Mouse (Mus musculus) embryonic facial prominence, embryonic 13.5 days (tissue): ENCODE data around the gene Actn4. TPM values are rescaled to one million over a fixed set of nuclear protein-coding genes. Genes with fewer than 3 reads are reported as not detected.

Experiments
- ATAC-seq: fragments of 200-750 bp; cut with Nextera tagmentation; 2 replicates; pipeline ENCODE4 v1.8.0; 2017; ENCODE audit warnings: low read depth; ENCODE audit not compliant: insufficient number of reproducible peaks, insufficient read depth, low FRiP score, low TSS enrichment
- H3K27ac ChIP-seq: fragments of 300-500 bp; sonication (generic); 2 replicates; pipeline ENCODE4 v1.5.1; 2015; ENCODE audit warnings: moderate library complexity, mild to moderate bottlenecking, inconsistent platforms
- H3K27me3 ChIP-seq: fragments of 300-500 bp; sonication (generic); 2 replicates; pipeline ENCODE4 v1.6.1; 2015; ENCODE audit warnings: mild to moderate bottlenecking, inconsistent platforms
- H3K36me3 ChIP-seq: fragments of 300-500 bp; sonication (generic); 2 replicates; pipeline ENCODE4 v1.6.1; 2015; ENCODE audit warnings: mild to moderate bottlenecking, inconsistent platforms
- H3K4me1 ChIP-seq: fragments of 300-500 bp; sonication (generic); 2 replicates; pipeline ENCODE4 v1.6.1; 2015; ENCODE audit warnings: inconsistent platforms
- H3K4me2 ChIP-seq: fragments of 300-500 bp; sonication (generic); 2 replicates; pipeline ENCODE4 v1.6.1; 2015; ENCODE audit warnings: moderate library complexity, mild to moderate bottlenecking, inconsistent platforms
- H3K4me3 ChIP-seq: fragments of 300-500 bp; sonication (generic); 2 replicates; pipeline ENCODE4 v1.5.1; 2015; ENCODE audit warnings: mild to moderate bottlenecking, inconsistent platforms
- H3K9ac ChIP-seq: fragments of 300-500 bp; sonication (generic); 2 replicates; pipeline ENCODE4 v1.6.1; 2015; ENCODE audit warnings: mild to moderate bottlenecking, inconsistent platforms
- H3K9me3 ChIP-seq: fragments of 300-500 bp; sonication (generic); 2 replicates; pipeline ENCODE4 v1.6.1; 2016; ENCODE audit warnings: inconsistent platforms
- WGBS: fragments of 180-500 bp; shearing (Covaris S2); methylation state at CpG from one replicate; pipeline ENCODE4 v1.1.7; 2015; ENCODE audit warnings: mixed read lengths; 5-methylcytosine and 5-hydroxymethylcytosine counted together
- polyA plus RNA-seq: library from polyadenylated mRNA; unstranded; fragments of >200 nt; fragmentation: Nextera tagmentation; extraction: Ambion mirVana; gene quantifications from 2 replicates; pipeline ENCODE4 v1.2.1, GENCODE M21; 2015

Gene Actn4
- polyA plus RNA-seq, 1 experiment from 2014 or later = 258 TPM

DNA sequence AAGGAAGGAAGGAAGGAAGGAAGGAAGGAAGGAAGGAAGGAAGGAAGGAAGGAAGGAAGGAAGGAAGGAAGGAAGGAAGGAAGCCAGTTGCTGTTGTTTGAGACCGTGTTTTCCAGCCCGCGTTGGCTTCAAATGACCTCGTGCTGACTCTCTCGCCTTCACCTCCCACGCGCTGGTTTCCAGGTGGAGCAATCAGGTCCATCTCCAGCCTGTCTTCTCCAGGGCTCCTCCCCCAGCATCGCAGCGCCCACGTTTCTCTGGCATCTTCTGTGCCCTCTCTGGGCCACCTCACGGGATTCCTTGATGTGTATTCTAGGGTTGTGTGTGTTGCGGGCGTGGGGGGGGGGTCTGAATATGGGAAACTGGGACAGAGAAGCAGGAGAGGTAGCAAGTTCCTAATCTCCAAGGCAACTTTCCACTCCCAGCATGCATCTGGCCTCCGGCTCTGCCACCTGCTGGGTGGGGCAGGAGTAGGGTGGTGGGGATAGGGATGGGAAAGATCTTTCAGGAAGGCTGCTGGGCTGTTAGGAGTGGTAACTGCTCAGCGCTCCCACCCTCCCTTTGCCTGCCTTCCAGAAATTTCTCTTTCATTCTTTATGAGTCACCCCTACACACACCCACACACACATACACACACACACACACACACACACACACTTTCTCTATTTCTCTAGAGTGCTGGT is 99.2 kb downstream of the Actn4 start:
- H3K27me3 ChIP-seq = no peaks in the 10 kb centered on the region
- 0 out of 2 replicates have a peak overlapping the region, but pooled peaks have one; percentile 7 for H3K27ac ChIP-seq
- H3K4me2 ChIP-seq = no peak overlapping the region
- peaks cover 39% of the 10 kb centered on the region for H3K4me1 ChIP-seq
- H3K9me3 ChIP-seq = no peaks in the 10 kb centered on the region
- H3K36me3 ChIP-seq = no peaks in the 10 kb centered on the region
- H3K9ac ChIP-seq = no peak overlapping the region
- no peak for ATAC-seq
- 86% methylated on average over 15 of the region's 15 CpGs for WGBS
- H3K4me3 ChIP-seq = no peak overlapping the region

GRCm38 (mm10) chr7:28860898-28861297 is 101.2 kb downstream of the Actn4 start:
- Histone ChIP-seq H3K4me2 (no peak overlapping the region), H3K4me1 (peaks cover 26% of the 10 kb centered on the region), H3K4me3 (no peak overlapping the region), H3K9ac (no peak overlapping the region), H3K27me3 (no peaks in the 10 kb centered on the region), H3K36me3 (no peaks in the 10 kb centered on the region), H3K9me3 (no peaks in the 10 kb centered on the region), H3K27ac (no peak overlapping the region)
- ATAC-seq = no peak
- 84% methylated on average over 6 of the region's 6 CpGs for WGBS

DNA sequence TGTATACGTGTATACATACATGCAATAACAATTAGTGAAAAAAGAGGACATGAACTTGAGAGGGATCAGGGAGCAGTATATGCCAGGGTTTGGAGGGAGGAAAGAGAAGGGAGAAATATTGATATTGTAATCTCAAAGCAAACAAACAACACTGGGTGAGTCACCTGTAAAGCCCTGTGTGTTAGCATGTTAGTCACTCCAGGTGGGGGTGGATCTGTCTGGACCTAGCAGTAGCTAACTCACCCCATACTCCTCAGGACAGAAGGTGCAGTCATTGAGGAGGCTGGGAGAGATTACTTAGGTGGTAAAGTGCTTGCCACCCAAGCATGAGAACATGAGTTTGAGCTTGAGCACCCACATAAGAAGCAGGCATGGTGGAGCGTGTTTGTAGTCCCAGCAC is 102.2 kb downstream of the Actn4 start:
- Histone ChIP-seq H3K36me3 (no peaks in the 10 kb centered on the region), H3K4me1 (peaks cover 18% of the 10 kb centered on the region), H3K27ac (no peak overlapping the region), H3K27me3 (no peaks in the 10 kb centered on the region), H3K9ac (no peak overlapping the region), H3K9me3 (no peaks in the 10 kb centered on the region), H3K4me2 (no peak overlapping the region), H3K4me3 (no peak overlapping the region)
- no peak for ATAC-seq
- WGBS = 86% methylated on average over 2 of the region's 2 CpGs

DNA sequence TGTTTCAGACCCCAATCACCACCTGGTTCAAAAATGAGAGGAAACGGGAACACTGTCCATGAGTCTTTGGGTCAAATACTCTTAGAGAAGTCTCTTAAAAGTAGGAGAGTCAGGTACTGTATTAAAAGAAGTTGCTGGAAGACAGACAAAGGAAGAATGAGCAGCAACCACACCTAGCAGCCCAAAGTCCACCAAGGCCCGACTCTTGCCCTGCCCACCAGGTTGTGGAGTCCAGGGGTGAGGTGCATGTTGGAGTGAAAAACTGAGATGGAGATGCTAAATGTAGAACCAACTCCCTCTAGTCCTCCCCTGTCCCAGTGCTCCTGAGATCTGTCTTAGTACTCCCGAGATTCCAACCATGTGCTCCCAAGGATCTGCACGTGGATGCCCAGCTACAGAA is 111.5 kb downstream of the Actn4 start:
- Histone ChIP-seq H3K4me1 (peaks cover 14% of the 10 kb centered on the region), H3K9me3 (no peaks in the 10 kb centered on the region; the same call in 1 of the 2 replicates), H3K9ac (no peak overlapping the region), H3K27me3 (no peaks in the 10 kb centered on the region), H3K4me3 (no peak overlapping the region), H3K27ac (peak overlapping the region; percentile 58; the same call in 1 of the 2 replicates), H3K36me3 (no peaks in the 10 kb centered on the region), H3K4me2 (no peak overlapping the region)
- 72% methylated on average over 4 of the region's 4 CpGs for WGBS
- no peak for ATAC-seq

DNA sequence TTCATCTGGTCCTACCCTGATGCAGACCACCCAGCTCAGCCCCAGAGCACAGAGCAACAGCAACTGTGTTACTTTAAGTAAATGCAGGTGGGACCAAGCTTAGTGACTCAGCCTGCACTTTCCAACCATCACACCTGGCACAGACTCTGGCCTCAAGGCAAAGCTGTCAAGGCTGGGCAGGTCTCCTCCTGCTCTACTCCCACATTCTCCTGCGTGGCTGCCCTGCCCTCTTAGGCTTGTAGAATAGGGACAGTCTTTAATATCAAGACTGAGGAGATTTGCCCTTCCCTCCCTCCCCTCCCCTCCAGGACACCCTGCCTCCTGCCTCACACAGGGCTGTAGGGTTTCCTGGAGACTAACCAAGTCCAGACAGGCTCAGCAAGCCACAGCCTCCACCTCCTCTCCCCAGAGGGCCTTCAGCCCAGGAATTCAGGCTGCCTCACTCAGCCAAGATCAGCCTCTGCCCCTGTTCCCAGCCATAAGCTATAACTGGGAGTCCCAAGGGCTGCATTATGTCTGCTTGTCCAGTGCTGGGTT is 112.4 kb downstream of the Actn4 start:
- no peaks in the 10 kb centered on the region for H3K27me3 ChIP-seq
- WGBS = 13% methylated on average over 1 of the region's 1 CpGs
- no peaks in the 10 kb centered on the region for H3K36me3 ChIP-seq
- H3K4me2 ChIP-seq = no peak overlapping the region
- H3K9me3 ChIP-seq = no peaks in the 10 kb centered on the region; the same call in 1 of the 2 replicates
- H3K27ac ChIP-seq = peak overlapping the region; percentile 58
- H3K9ac ChIP-seq = 0 out of 2 replicates have a peak overlapping the region, but pooled peaks have one; percentile 4
- no peak overlapping the region for H3K4me3 ChIP-seq
- peak; percentile 80 for ATAC-seq
- H3K4me1 ChIP-seq = peaks cover 14% of the 10 kb centered on the region

GRCm38 (mm10) chr7:28847273-28847672 is 114.9 kb downstream of the Actn4 start:
- H3K36me3 ChIP-seq = no peaks in the 10 kb centered on the region

More at GRCm38 (mm10) chr7:28847273-28847672, 114.9 kb downstream of the Actn4 start:
- Histone ChIP-seq H3K27me3 (no peaks in the 10 kb centered on the region), H3K4me1 (peaks cover 14% of the 10 kb centered on the region), H3K4me3 (no peak overlapping the region), H3K9me3 (no peaks in the 10 kb centered on the region; the same call in 1 of the 2 replicates), H3K27ac (no peak overlapping the region), H3K9ac (no peak overlapping the region), H3K4me2 (no peak overlapping the region)
- WGBS = 80% methylated on average over 1 of the region's 1 CpGs
- no peak for ATAC-seq

Other genes with a start within 250 kb of the Actn4 start
- 18.1 and 21.6 TPM in 2 replicates for gene Fbxo17, start 245.5 kb downstream of the Actn4 start, polyA plus RNA-seq
- gene Mrps12, start 220.5 kb downstream of the Actn4 start, polyA plus RNA-seq = 127 and 132 TPM in 2 replicates
- gene Sars2, start 220.3 kb downstream of the Actn4 start, polyA plus RNA-seq = 27.3 and 30.8 TPM in 2 replicates
- 0.89 and 2.1 TPM in 2 replicates for gene Ccer2, start 206.2 kb downstream of the Actn4 start, polyA plus RNA-seq
- gene Sirt2, start 195.6 kb downstream of the Actn4 start, polyA plus RNA-seq = 73.2 and 76.6 TPM in 2 replicates
- 38.8 and 40.5 TPM in 2 replicates for gene Nfkbib, start 194.8 kb downstream of the Actn4 start, polyA plus RNA-seq
- 2.6 and 4.1 TPM in 2 replicates for gene Rinl, start 173.4 kb downstream of the Actn4 start, polyA plus RNA-seq
- 301 and 303 TPM in 2 replicates for gene Hnrnpl, start 153.8 kb downstream of the Actn4 start, polyA plus RNA-seq
- 153 TPM in 2 replicates for gene Ech1, start 137.1 kb downstream of the Actn4 start, polyA plus RNA-seq
- gene Lgals4, start 128.5 kb downstream of the Actn4 start, polyA plus RNA-seq = 8.7 and 15.3 TPM in 2 replicates
- 25.5 and 29.4 TPM in 2 replicates for gene Lgals7, start 98.5 kb downstream of the Actn4 start, polyA plus RNA-seq
- 0.69 and 1.2 TPM in 2 replicates for gene Capn12, start 80.9 kb downstream of the Actn4 start, polyA plus RNA-seq
- gene Eif3k, start 19.5 kb upstream of the Actn4 start, polyA plus RNA-seq = 453 and 455 TPM in 2 replicates
- 7.7 and 9.9 TPM in 2 replicates for gene Map4k1, start 19.7 kb upstream of the Actn4 start, polyA plus RNA-seq
- 2.3 and 3.3 TPM in 2 replicates for gene Ryr1, start 162.8 kb upstream of the Actn4 start, polyA plus RNA-seq
- gene Rasgrp4, start 172.5 kb upstream of the Actn4 start, polyA plus RNA-seq = 1.3 and 1.8 TPM in 2 replicates
- 16.0 and 17.6 TPM in 2 replicates for gene Fam98c, start 193.9 kb upstream of the Actn4 start, polyA plus RNA-seq
- 0.51 and 1.3 TPM in 2 replicates for gene Ggn, start 207.9 kb upstream of the Actn4 start, polyA plus RNA-seq
- 4.5 and 4.9 TPM in 2 replicates for gene Spred3, start 208.1 kb upstream of the Actn4 start, polyA plus RNA-seq
- 252 and 273 TPM in 2 replicates for gene Psmd8, start 218.4 kb upstream of the Actn4 start, polyA plus RNA-seq